Mouse (Mus musculus): ENCODE results near the gene Otx2. TPM values are rescaled to one million over a fixed set of nuclear protein-coding genes. Genes with fewer than 3 reads are reported as not detected.
A peak's percentile ranks its signal among the peaks of the same experiment; 100 is the strongest.

Otx2 gene
- total RNA-seq (2021): under 1 TPM; 0.32 to 0.97 TPM
- long read RNA-seq, experiment 1: 0 reads
- long read RNA-seq, experiment 2, partial matches to known transcripts: 1 of 1 reads
- long read RNA-seq, experiment 2, other reads (novel, unspliced or antisense): 0 of 1 reads

- H3K4me3 ChIP-seq: no peak within 1 kb of the TSS
- H3K27ac ChIP-seq: no peak within 1 kb of the TSS
- TF ChIP-seq CTCF (conservative IDR thresholded peaks at IDR 0.05): no peak
- DNase-seq (ENCODE audit: low spot score in 2 of 2): no peak
These were observed at the start of gene Otx2 for GRCm38 (mm10) chr14:48673541-48673940. Otx2 (minus strand) TSS chr14:48673819.

GRCm38 (mm10) chr14:48722763-48723162, 49.1 kb upstream of the Otx2 start:
- no peak for TF ChIP-seq CTCF (conservative IDR thresholded peaks at IDR 0.05)
- Histone ChIP-seq H3K27ac (no peak overlapping the region), H3K4me3 (no peak overlapping the region)
- DNase-seq (ENCODE audit: low spot score in 2 of 2): no peak

GRCm38 (mm10) chr14:48719296-48719695, 45.7 kb upstream of the Otx2 start:
- Histone ChIP-seq H3K4me3 (no peak overlapping the region), H3K27ac (no peak overlapping the region)
- no peak for TF ChIP-seq CTCF (conservative IDR thresholded peaks at IDR 0.05)
- no peak for DNase-seq (ENCODE audit: low spot score in 2 of 2)

- H3K27ac ChIP-seq: no peak overlapping the region
- TF ChIP-seq CTCF (conservative IDR thresholded peaks at IDR 0.05): no peak
- H3K4me3 ChIP-seq: no peak overlapping the region
- DNase-seq (ENCODE audit: low spot score in 2 of 2): no peak
These were observed 44.1 kb upstream of the Otx2 start for GRCm38 (mm10) chr14:48717632-48718279.

- Histone ChIP-seq H3K4me3 (no peak overlapping the region), H3K27ac (no peak overlapping the region)
- no peak for TF ChIP-seq CTCF (conservative IDR thresholded peaks at IDR 0.05)
- no peak for DNase-seq (ENCODE audit: low spot score in 2 of 2)
These were observed 42.8 kb upstream of the Otx2 start for GRCm38 (mm10) chr14:48716456-48716855.

GRCm38 (mm10) chr14:48710871-48711370, 37.3 kb upstream of the Otx2 start:
- H3K27ac ChIP-seq: no peak overlapping the region
- TF ChIP-seq CTCF (conservative IDR thresholded peaks at IDR 0.05): no peak
- no peak overlapping the region for H3K4me3 ChIP-seq
- DNase-seq (ENCODE audit: low spot score in 2 of 2): no peak

GRCm38 (mm10) chr14:48710062-48710870, 36.6 kb upstream of the Otx2 start:
- Histone ChIP-seq H3K27ac (no peak overlapping the region), H3K4me3 (no peak overlapping the region; the same call in 1 of the 2 replicates)
- DNase-seq (ENCODE audit: low spot score in 2 of 2): no peak

GRCm38 (mm10) chr14:48709371-48710061, 35.9 kb upstream of the Otx2 start:
- no peak overlapping the region for H3K27ac ChIP-seq
- TF ChIP-seq CTCF (conservative IDR thresholded peaks at IDR 0.05): no peak
- H3K4me3 ChIP-seq: no peak overlapping the region; the same call in 1 of the 2 replicates
- DNase-seq (ENCODE audit: low spot score in 2 of 2): peak; percentile 12 to 20

More at GRCm38 (mm10) chr14:48710062-48710870, 36.6 kb upstream of the Otx2 start:
- no peak for TF ChIP-seq CTCF (conservative IDR thresholded peaks at IDR 0.05)

- H3K4me3 ChIP-seq: no peak overlapping the region
- no peak for DNase-seq (ENCODE audit: low spot score in 2 of 2)
- no peak overlapping the region for H3K27ac ChIP-seq
- no peak for TF ChIP-seq CTCF (conservative IDR thresholded peaks at IDR 0.05)
These were observed 34.3 kb upstream of the Otx2 start for GRCm38 (mm10) chr14:48707844-48708383.

- no peak for DNase-seq (ENCODE audit: low spot score in 2 of 2)
- Histone ChIP-seq H3K4me3 (no peak overlapping the region), H3K27ac (no peak overlapping the region)
- TF ChIP-seq CTCF (conservative IDR thresholded peaks at IDR 0.05): no peak
These were observed 33.8 kb upstream of the Otx2 start for GRCm38 (mm10) chr14:48707391-48707790.

GRCm38 (mm10) chr14:48700790-48701370, 27.3 kb upstream of the Otx2 start:
- no peak overlapping the region for H3K4me3 ChIP-seq
- H3K27ac ChIP-seq: no peak overlapping the region
- no peak for DNase-seq (ENCODE audit: low spot score in 2 of 2)
- TF ChIP-seq CTCF (conservative IDR thresholded peaks at IDR 0.05): no peak

GRCm38 (mm10) chr14:48679590-48679989, 6.0 kb upstream of the Otx2 start:
- Histone ChIP-seq H3K4me3 (no peak overlapping the region), H3K27ac (no peak overlapping the region)
- no peak for TF ChIP-seq CTCF (conservative IDR thresholded peaks at IDR 0.05)
- DNase-seq (ENCODE audit: low spot score in 2 of 2): no peak

Data from layer of hippocampus, adult 2 months (tissue).